Mouse (Mus musculus): Measurements from ENCODE around the gene Mitf. TPM values are rescaled to one million over a fixed set of nuclear protein-coding genes. Genes with fewer than 3 reads are reported as not detected.

The Mitf gene
- 0.82 and 1.6 TPM in 2 replicates for polyA plus RNA-seq (2016; fragmentation: Nextera tagmentation; extraction: Ambion mirVana)

GRCm38 (mm10) chr6:97806781-97807743 lies at the start of gene Mitf:
Mitf (plus strand) TSS chr6:97807052.
- peaks cover 26% of the 10 kb centered on the region for H3K27me3 ChIP-seq (ENCODE audit: low read depth, poor library complexity, severe bottlenecking)
- peak within 1 kb of the TSS; percentile 68 for H3K4me3 ChIP-seq
- DNase-seq (ENCODE audit: low spot score) = peak; percentile 89
- peak within 1 kb of the TSS; percentile 65 for H3K27ac ChIP-seq (replicated peaks)
- H3K4me1 ChIP-seq = peaks cover 12% of the 10 kb centered on the region
- WGBS = under 1% methylated on average over 51 of the region's 51 CpGs
- H3K9me3 ChIP-seq (replicated peaks) = no peaks in the 10 kb centered on the region
- H3K36me3 ChIP-seq = no peaks in the 10 kb centered on the region

DNA sequence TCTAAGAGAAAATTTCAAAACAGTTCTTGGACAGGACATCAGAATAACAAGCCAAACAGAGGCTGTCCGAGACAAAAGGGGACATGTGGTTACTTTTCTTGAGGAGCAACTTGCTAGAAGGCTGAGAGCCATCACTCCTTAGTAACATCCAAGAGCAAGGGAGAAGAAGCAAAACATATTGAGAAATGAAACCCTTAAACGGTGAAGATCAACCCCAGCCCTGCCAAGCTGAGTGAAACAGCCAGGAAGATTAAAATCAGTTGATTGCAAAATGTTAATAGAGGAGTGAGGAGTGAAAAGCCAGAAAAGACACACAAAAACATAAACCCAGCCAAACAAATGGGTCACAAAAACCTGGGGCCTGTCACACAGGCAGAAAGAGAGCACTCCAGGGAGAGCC lies 49.5 kb upstream of the Mitf start:
- Histone ChIP-seq H3K4me1 (peaks cover 15% of the 10 kb centered on the region), H3K9me3 (replicated peaks) (no peaks in the 10 kb centered on the region), H3K27ac (replicated peaks) (no peak overlapping the region), H3K36me3 (no peaks in the 10 kb centered on the region), H3K27me3 (ENCODE audit: low read depth, poor library complexity, severe bottlenecking) (0 out of 2 replicates have a peak, but pooled peaks cover 6% of the 10 kb centered on the region), H3K4me3 (no peak overlapping the region)
- no peak for DNase-seq (ENCODE audit: low spot score)
- 91% methylated on average over 2 of the region's 2 CpGs for WGBS

DNA sequence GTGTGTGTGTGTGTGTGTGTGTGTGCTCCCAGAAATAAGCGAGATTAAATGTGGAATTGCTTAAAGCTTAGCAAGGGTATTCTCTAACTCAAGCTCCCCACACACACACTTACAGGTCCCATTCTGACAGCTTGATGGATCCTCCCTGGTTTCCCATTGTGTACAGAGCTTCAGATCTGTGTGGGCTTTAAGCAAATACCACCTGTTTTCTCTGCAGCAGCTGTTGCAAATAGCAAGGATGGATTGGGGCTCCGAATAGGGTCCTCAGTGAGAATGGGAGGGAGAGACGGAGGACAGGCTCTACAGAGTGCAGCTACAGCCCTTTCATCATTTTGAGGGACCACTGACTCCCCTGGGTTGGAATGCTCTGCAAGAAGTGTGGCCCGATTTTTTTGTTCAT lies 48.0 kb upstream of the Mitf start:
- Histone ChIP-seq H3K4me1 (peaks cover 15% of the 10 kb centered on the region), H3K4me3 (no peak overlapping the region), H3K27me3 (ENCODE audit: low read depth, poor library complexity, severe bottlenecking) (0 out of 2 replicates have a peak, but pooled peaks cover 6% of the 10 kb centered on the region), H3K27ac (replicated peaks) (peak overlapping the region; percentile 43), H3K9me3 (replicated peaks) (no peaks in the 10 kb centered on the region), H3K36me3 (no peaks in the 10 kb centered on the region)
- DNase-seq (ENCODE audit: low spot score) = no peak
- WGBS = 66% methylated on average over 4 of the region's 4 CpGs

GRCm38 (mm10) chr6:97759301-97759700 lies 47.6 kb upstream of the Mitf start:
- Histone ChIP-seq H3K4me3 (no peak overlapping the region), H3K27me3 (ENCODE audit: low read depth, poor library complexity, severe bottlenecking) (0 out of 2 replicates have a peak, but pooled peaks cover 6% of the 10 kb centered on the region), H3K36me3 (no peaks in the 10 kb centered on the region), H3K27ac (replicated peaks) (peak overlapping the region; percentile 43), H3K9me3 (replicated peaks) (no peaks in the 10 kb centered on the region), H3K4me1 (peaks cover 15% of the 10 kb centered on the region)
- peak; percentile 66 for DNase-seq (ENCODE audit: low spot score)
- whole genome bisulfite sequencing = 23% methylated on average over 4 of the region's 4 CpGs

DNA sequence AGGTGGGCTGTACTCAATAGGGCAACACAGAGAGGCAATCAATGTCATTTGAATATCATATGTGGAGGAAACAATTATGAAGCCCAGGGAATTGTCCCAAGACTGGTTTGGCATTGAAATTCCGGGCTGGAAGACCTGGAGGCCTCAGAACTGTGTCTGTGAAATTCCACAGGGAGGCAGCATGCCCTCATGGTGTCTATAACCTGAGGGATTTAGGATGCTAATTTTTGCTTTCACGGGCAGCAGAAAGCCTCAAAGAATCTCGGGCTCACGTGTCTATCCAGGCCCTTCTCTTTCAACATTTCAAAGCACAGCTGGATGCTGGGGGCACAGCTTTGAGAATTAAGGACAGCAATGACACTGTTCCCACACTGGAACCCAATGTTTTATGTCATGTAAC lies 45.5 kb upstream of the Mitf start:
- Histone ChIP-seq H3K9me3 (replicated peaks) (no peaks in the 10 kb centered on the region), H3K27me3 (ENCODE audit: low read depth, poor library complexity, severe bottlenecking) (0 out of 2 replicates have a peak, but pooled peaks cover 6% of the 10 kb centered on the region), H3K36me3 (no peaks in the 10 kb centered on the region), H3K27ac (replicated peaks) (no peak overlapping the region), H3K4me3 (no peak overlapping the region), H3K4me1 (peaks cover 15% of the 10 kb centered on the region)
- WGBS = 25% methylated on average over 4 of the region's 4 CpGs
- peak; percentile 18 for DNase-seq (ENCODE audit: low spot score)

- no peaks in the 10 kb centered on the region for H3K36me3 ChIP-seq
- peaks cover 12% of the 10 kb centered on the region for H3K4me1 ChIP-seq
- no peak overlapping the region for H3K27ac ChIP-seq (replicated peaks)
- no peak for DNase-seq (ENCODE audit: low spot score)
- no peaks in the 10 kb centered on the region for H3K9me3 ChIP-seq (replicated peaks)
- H3K4me3 ChIP-seq = no peak overlapping the region
- H3K27me3 ChIP-seq (ENCODE audit: low read depth, poor library complexity, severe bottlenecking) = 0 out of 2 replicates have a peak, but pooled peaks cover 6% of the 10 kb centered on the region
- 69% methylated on average over 3 of the region's 3 CpGs for WGBS
These were observed 42.9 kb upstream of the Mitf start for GRCm38 (mm10) chr6:97763970-97764369.

GRCm38 (mm10) chr6:97767836-97768235 lies 39.0 kb upstream of the Mitf start:
- H3K4me1 ChIP-seq = no peaks in the 10 kb centered on the region
- H3K27ac ChIP-seq (replicated peaks) = no peak overlapping the region
- WGBS = 82% methylated on average over 2 of the region's 2 CpGs
- no peaks in the 10 kb centered on the region for H3K27me3 ChIP-seq (ENCODE audit: low read depth, poor library complexity, severe bottlenecking)
- DNase-seq (ENCODE audit: low spot score) = no peak
- no peaks in the 10 kb centered on the region for H3K36me3 ChIP-seq
- H3K4me3 ChIP-seq = no peak overlapping the region
- H3K9me3 ChIP-seq (replicated peaks) = no peaks in the 10 kb centered on the region

- Histone ChIP-seq H3K4me3 (no peak overlapping the region), H3K4me1 (no peaks in the 10 kb centered on the region)
These were observed 37.3 kb upstream of the Mitf start for GRCm38 (mm10) chr6:97769549-97769948.

GRCm38 (mm10) chr6:97781316-97781715 lies 25.5 kb upstream of the Mitf start:
- Histone ChIP-seq H3K4me1 (no peaks in the 10 kb centered on the region), H3K36me3 (no peaks in the 10 kb centered on the region), H3K27me3 (ENCODE audit: low read depth, poor library complexity, severe bottlenecking) (no peaks in the 10 kb centered on the region), H3K9me3 (replicated peaks) (no peaks in the 10 kb centered on the region), H3K27ac (replicated peaks) (no peak overlapping the region), H3K4me3 (no peak overlapping the region)
- 91% methylated on average over 5 of the region's 5 CpGs for WGBS
- DNase-seq (ENCODE audit: low spot score) = no peak

More at GRCm38 (mm10) chr6:97769549-97769948, 37.3 kb upstream of the Mitf start:
- no peaks in the 10 kb centered on the region for H3K36me3 ChIP-seq
- no peaks in the 10 kb centered on the region for H3K27me3 ChIP-seq (ENCODE audit: low read depth, poor library complexity, severe bottlenecking)
- no peaks in the 10 kb centered on the region for H3K9me3 ChIP-seq (replicated peaks)
- 91% methylated on average over 7 of the region's 7 CpGs for WGBS
- H3K27ac ChIP-seq (replicated peaks) = no peak overlapping the region
- DNase-seq (ENCODE audit: low spot score) = no peak

- DNase-seq (ENCODE audit: low spot score) = no peak
- Histone ChIP-seq H3K27ac (replicated peaks) (no peak overlapping the region), H3K9me3 (replicated peaks) (no peaks in the 10 kb centered on the region), H3K36me3 (no peaks in the 10 kb centered on the region), H3K27me3 (ENCODE audit: low read depth, poor library complexity, severe bottlenecking) (no peaks in the 10 kb centered on the region), H3K4me3 (no peak overlapping the region), H3K4me1 (no peaks in the 10 kb centered on the region)
- 90% methylated on average over 6 of the region's 6 CpGs for WGBS
These were observed 24.6 kb upstream of the Mitf start for GRCm38 (mm10) chr6:97782291-97782690.

DNA sequence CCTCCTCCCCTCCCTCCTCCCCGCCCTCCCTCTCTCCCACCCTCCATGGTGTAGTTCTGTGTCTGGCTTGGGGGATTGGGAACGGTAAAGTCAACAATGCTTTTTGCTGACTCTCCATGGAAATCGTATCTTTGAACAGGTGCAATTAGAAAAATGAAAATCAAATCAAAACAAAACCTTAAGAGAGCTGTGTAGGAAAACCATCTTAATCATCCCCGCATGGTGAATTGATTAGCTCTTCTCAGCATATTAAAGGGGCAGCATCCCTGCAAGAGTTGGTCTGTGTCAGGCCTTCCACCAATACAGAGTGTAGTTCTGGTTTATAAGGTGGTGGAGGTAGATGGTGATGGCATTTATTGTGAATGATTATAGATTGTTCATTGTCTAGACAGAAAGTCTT lies 20.0 kb upstream of the Mitf start:
- no peak for DNase-seq (ENCODE audit: low spot score)
- Histone ChIP-seq H3K4me3 (no peak overlapping the region), H3K36me3 (no peaks in the 10 kb centered on the region), H3K4me1 (no peaks in the 10 kb centered on the region), H3K9me3 (replicated peaks) (no peaks in the 10 kb centered on the region), H3K27me3 (ENCODE audit: low read depth, poor library complexity, severe bottlenecking) (no peaks in the 10 kb centered on the region), H3K27ac (replicated peaks) (no peak overlapping the region)
- 82% methylated on average over 4 of the region's 4 CpGs for WGBS

DNA sequence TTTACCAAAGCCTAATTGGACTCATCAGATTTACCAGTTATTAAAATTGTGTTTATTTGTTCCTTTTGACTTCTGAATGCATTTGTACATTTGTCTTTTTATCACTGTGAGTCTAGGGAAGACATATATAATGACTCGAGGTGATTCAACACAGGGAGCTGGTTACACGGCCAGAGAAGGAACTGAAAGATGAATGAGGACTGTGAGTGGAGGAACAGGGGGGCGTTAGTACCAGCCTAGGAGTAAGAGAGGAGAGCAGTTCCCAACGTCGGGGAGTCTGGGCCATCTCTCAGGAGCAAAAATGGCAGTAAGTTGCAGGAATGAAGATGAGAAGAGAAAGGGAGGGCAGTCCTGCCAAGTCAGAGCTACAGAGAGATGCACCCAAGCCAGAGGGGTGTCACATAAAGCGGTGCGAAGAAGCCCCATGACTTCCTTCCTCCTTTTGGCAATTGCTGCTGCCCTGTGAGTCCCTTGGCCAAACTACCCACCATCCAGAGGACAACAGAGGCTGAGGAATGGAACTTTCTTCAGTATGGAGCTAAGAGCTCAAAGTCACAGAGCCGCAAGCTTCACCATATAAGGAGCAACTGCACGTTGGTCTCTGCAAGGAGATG lies 18.4 kb upstream of the Mitf start:
- Histone ChIP-seq H3K9me3 (replicated peaks) (no peaks in the 10 kb centered on the region), H3K4me1 (no peaks in the 10 kb centered on the region), H3K4me3 (no peak overlapping the region), H3K27ac (replicated peaks) (no peak overlapping the region), H3K27me3 (ENCODE audit: low read depth, poor library complexity, severe bottlenecking) (no peaks in the 10 kb centered on the region), H3K36me3 (no peaks in the 10 kb centered on the region)
- 84% methylated on average over 9 of the region's 9 CpGs for WGBS
- no peak for DNase-seq (ENCODE audit: low spot score)

GRCm38 (mm10) chr6:97789700-97790099 lies 17.2 kb upstream of the Mitf start:
- no peaks in the 10 kb centered on the region for H3K36me3 ChIP-seq
- H3K9me3 ChIP-seq (replicated peaks) = no peaks in the 10 kb centered on the region
- H3K4me3 ChIP-seq = no peak overlapping the region
- WGBS = 84% methylated on average over 7 of the region's 7 CpGs
- H3K27me3 ChIP-seq (ENCODE audit: low read depth, poor library complexity, severe bottlenecking) = no peaks in the 10 kb centered on the region
- H3K4me1 ChIP-seq = no peaks in the 10 kb centered on the region
- DNase-seq (ENCODE audit: low spot score) = no peak
- no peak overlapping the region for H3K27ac ChIP-seq (replicated peaks)
